Mouse (Mus musculus) kidney, postnatal 4 days (tissue): ENCODE data around the gene Nudt16l1.

Experiments used
- DNase-seq, 2 experiments: peaks; one replicate each; pipeline ENCODE4 v3.0.0; 2021; ENCODE audit warnings: mixed read lengths in 2 of 2

Nudt16l1 gene

DNA sequence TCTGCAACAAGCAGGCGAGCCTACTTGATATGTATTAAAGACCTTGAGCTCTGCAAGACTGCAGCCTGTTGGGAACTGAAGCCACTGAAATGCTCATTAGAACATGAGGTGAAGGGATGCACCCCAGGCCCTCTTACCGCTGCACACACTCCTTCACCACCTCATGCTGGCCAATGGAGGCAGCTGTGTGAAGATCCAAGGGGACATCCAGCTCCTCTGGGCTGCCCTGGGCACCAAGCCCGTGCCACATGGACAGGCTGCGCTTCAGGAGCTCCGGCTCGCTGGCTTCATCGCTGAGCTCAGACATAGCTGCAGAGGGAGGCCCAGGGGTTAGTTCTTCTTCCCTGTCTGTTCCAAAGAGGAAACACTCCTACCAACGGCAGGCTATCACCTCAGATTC is 21.7 kb downstream of the Nudt16l1 start:
- DNase-seq, result no peak

DNA sequence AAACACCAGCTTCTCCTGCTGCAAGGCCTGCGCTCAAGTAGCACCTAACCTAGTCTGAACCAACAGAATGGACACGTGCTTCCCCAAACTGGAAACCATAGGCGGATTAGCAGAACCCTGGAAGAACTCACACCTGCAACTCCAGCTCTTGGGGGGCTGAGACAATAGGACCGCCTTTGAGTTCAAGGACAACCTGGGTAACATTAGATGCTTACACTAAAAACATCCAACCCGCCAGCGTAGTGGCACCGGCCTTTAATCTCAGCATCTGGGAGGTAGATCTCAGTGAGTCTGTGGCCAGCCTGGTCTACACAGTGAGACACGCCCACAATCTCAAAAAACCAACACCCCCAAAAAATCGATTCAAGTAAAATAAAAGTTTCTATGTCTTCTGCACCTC is 24.8 kb downstream of the Nudt16l1 start:
- no peak for DNase-seq

DNA sequence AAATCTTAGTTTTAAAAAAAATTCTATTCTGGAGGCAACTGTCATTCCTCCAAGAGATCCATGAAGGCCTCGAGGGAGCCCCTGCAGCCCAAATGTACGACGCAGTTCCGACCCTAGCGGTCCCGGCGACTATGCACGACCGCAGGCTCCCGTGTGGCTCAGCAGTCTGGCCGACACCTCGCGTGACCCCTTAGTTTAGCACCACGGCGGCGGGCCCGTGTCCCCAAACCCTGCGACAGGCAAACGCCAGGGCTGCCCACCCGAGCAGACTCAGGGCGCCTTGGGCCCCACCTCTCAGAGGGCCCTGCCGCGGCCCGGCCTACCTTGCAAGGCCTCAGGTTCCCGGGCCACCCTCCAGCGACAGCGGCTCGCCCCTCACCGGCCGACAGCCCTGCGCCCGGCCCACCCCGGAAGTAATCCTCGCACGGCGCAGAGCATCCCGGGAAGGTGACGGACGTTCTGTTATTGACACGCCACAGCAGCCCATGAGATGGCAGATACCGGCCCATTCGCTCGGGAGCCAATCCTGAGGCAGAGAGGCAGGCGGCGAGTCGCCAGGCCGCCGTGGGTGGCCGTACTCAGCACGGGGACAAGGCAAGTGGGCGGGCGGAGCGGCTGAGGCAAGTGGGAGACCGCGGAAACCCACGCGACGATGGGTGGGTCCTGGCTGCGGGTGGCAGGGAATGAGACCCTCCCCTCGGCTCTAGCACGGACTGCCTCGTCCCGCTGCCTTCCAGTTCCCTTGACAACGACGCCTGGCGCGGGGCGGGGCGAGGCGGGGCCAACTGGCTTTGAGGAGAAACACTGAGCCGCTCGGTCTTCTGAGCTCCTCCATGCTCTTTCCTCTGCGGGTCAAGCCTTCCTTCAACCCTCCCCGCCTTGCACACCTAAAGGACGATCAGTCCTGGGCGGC is 25.5 kb downstream of the Nudt16l1 start, which contains the start of gene Anks3:
Anks3 (minus strand) TSS at position 409 of the 913 bp plus-strand sequence.
- peak; percentile 96 to 98 for DNase-seq

DNA sequence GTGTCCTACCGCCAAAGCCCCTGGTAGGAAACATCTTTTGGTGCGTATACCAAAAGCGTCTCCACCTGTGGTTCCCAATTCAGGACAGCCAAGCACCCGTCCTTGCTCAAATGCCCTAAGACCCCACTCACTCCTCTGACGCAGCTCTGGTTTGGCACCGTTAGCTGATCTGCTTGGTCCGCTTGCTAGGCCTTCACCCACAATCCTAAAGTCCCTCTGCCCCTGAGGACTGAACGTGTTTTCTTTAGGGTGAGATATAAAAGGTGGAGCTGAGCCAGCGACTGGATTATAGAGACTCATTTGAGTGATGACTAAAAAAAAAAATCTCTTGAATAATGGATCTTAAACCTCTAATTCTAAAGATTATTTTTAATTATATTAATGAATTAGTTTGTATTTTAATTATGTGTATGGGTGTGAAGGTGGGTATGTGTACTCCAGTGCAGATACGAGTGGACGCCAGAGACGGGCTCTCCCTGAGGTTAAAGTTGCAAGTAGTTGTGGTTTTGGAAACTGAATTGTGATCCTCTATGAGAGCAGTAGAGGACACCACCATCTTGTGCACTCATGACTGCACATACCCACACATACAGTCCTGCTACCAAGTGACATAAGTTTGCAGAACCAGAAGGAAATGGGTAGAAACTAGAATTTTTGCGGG is 26.3 kb downstream of the Nudt16l1 start:
- DNase-seq, result no peak

DNA sequence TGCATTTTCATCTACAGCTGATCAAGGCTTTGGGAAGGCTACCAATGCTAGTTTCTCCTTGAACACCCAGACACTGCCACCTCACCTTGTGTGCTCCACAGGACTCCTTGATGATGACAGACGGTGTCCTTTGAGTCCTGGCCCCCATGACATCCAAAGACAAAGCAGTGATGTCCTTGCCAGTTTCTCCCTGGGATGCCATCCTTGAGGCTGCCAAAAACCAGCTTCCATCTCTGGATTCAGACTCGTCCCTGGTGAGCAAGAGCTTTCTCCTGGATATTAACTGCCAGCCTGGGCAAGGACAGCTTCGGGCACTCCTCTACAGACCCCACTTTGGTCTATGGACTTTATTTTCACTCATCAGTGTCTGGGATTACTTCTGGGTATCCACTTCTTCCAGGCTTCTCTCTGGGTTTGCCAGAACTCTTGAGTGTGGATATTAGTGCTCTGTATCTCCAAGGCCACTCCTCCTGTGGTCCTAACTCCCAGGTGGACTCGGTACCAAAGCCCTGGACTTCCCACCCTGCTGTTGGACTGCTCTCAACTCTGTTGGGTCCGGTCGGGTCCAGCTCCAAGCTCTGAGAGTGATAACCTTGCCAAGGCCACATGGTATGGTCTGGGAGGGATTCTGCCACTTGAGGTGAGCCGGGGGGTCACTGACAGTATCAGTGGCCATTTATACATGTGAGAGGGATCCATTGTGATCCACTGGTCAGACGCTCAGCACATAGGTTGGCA is 27.0 kb downstream of the Nudt16l1 start:
- DNase-seq, result no peak

DNA sequence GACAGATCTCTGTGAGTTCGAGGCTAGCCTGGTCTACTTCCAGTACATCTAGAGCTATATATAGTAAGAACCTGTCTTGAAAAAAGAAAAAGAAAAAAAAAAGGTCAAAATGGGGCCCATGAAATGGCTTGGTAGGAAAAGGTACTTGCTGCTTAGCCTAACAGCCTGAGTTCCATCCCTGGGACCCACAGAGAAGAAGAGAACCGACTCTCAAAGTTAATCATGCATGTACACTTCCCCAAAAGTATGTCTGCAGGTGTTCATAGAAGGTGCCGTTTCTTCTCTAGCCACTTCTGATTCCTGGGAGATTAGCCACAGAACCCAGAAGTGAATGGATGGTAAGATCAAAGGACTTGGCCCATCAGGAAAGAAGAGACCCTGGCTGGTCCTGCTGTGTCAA is 29.9 kb downstream of the Nudt16l1 start:
- no peak for DNase-seq

DNA sequence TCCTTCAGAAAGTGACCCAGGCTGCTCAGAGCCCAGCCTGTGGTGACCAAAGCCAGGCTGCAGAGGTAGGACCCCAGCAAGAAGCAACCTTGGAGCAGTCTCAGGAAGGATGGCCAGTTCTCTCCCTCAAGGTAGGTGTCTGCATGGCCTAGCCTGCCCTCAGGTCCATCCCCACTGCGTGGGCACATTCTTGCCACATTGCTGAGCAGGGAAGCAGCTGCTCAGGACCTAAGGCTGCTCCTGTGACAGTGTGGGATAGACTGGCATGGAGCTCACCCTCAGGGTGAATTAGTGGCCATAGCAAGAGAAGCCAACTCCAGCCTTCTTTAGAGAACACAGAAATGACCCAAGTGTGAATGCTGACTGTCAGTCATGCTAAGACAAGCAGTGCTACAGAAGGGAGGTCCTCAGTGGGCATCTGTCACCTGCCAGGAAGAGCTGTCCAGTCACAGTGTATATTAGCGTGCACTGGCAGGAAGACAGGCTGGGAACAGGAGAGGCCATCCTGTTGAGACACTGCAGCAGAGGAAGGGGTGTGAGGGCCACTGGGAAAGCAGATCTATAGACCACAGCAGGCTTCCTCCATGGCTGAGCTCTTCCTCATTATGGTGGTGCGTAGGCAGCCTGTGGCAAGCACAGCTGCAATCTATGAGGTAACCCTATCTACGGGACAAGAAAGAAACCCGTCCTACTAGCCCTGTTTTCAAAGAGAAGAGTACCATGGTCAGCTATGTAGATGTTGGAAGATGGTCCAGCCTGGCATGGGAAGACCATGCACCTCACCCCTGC is 30.7 kb downstream of the Nudt16l1 start:
- DNase-seq, result no peak

DNA sequence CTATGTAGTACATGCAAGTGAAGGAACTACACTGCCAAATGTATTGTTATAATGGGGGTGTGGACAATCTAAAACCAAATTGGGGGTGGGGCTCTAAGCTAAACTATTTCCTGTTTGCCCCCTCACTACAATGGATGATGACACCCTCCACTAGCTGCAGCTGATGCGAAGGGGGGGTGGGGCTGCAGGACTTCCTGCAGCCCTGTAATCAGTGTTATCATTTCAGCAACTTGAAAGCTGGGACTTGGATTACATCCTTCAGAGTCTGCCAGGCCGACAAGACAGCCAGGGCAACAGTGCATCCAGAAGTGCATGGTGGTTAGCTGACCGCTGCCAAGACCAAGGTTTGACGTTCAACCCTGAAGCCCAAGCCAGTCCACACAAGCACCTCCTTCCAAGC is 33.1 kb downstream of the Nudt16l1 start:
- DNase-seq, result peak; percentile 20 to 56

DNA sequence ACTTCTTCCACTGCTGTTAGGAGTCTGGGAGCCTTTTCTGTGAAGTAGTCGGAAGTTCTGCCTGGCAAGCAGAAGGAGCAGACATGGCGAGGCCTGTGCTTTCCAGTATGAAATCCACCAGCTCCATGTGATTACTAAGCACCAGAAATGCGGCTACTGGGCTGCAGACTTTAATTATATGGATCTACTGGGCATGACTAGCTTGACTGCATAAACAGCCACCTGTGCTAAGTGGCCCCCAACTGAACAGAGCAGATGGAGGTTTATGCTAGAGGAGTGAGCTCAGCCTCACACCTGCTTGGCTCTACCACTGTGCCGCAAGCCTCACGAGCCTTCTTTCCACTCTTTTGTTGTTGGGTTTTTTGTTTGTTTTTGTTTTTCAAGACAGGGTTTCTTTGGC is 36.0 kb downstream of the Nudt16l1 start:
- no peak for DNase-seq

DNA sequence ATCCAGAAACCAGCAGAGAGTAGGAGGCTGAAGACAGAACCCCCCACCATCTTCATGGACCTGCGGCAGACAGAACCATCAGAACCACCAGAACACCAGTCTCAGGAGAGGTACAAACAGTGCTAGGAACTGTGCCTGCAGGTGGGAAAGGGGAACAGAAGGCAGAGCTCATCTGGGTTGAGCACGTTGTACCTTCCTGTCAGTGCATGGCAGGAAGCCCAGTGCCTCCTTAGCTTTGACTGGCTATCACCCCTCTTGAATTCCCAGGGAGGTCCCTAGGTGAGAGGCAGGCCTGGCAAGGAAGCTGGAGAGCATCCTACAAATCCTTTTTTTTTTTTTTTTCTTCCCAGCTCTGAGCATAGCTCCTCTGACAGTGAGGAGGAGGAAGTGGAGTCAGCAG is 37.6 kb downstream of the Nudt16l1 start:
- DNase-seq, result no peak

DNA sequence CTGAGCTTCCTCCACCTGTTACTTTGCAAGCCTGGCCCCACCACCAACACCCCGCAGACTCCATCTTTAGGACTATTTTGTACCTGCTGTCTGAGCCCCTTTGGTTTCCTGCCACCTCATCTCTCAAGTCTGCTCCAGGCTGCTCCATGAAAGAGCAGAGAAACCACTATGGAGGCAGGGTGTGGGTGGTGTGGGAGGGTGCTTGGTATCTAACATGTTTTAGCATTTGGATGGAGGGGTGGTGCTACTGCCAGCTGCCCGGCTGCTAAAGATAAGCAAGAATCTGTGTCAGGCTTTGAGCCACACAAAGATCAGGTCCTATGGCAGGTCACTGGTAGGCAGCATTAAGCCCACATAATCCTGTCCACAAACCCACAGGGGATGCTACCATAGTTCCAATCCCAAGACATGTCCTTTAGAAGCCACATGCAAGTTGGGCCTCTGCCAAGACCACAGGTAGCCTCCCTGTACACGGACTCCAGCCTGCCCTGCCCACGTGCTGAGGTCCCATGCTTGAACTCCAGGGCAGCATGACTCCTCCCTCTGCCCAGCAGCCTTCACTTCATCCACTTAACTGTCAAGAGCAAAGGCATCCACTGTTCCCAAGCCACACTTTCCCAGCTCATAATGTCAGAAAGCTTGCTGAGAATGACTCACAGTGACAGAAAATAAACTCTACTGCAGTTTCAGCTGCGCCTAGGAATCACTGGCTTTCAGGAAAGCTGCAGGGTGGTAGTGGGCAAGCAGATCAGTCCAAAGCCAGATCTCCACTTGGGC is 39.9 kb downstream of the Nudt16l1 start:
- peak; percentile 14 to 44 for DNase-seq

DNA sequence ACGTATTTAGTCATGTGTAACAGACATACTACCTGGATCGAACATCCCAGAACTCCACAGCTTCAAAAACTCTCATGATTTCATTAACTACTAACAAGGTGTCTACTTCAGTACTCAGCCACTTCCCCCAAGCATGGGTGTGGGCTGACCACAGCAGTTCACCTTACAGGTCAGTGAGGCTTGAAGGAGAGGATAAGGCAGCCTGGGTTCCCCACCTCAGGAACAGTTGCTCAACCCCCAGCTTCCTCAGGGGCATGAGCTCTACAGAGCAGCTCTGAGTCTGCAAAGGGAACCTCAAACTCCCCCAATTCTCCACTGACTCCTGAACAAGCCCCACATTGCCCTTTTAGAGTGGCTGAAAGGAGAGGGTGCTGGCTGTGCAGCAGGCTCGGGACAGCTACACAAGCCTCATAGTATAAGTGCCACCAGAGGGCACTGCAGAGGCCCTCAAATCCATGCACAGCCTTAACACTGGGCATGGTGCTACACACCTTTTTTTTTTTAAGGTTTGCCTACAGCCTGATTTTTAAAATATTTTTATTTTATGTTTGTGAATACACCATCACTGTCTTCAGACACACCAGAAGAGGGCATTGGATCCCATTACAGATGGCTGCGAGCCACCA is 41.3 kb downstream of the Nudt16l1 start:
- DNase-seq, result peak; percentile 48 to 65

DNA sequence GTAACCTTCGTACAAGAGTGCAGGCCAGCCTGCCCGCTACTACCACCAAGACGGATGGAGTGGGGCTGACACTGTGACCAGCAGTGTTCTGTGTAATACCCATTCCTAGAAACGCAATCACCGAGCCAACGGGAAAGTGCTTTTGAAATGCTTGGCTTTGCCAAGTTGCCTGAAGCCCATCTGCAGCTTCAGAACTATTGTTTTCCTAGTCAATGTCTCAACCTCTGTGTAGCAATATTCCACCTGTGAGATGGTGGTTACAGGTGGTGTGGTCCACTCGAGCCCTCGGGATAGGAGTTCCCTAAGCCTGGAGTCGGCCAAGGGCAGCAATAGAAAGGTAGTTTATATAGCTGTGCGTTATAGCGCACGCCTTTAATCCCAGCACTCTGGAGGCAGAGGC is 46.2 kb downstream of the Nudt16l1 start:
- no peak for DNase-seq
